Comparison of ENCODE assay signal across 22 mouse cellular contexts in the genomic region with DNA sequence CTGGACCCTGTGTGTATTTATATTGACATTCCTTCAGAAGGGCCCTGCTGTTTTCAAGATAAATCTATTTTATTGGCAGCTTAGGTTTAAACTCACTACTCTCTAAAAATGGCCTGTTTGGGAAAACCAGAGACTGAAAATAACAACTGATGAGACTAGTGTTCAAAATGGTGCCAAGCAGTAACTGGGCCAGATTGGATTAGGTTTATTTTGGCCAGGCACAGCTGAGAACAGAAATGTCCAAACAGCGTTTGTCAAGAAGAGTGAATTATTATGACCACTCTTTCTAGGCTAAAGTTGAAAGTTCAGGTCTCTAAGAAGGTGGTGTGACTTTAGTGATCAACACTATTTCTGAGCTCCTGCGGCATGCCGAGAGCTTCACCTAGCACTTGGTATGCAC. TPM values are rescaled to one million over a fixed set of nuclear protein-coding genes. Genes with fewer than 3 reads are reported as not detected.
DNase-seq lines count a peak whose midpoint lies in the region; ATAC-seq lines count a peak whose summit lies in the region.
"Had no signal": no experiment of that assay in that cellular context is flagged by ENCODE, and none has a peak within 500 bp of the region (broad histone marks: within the 10 kb centered on the region; RNA-seq: fewer than 3 reads in every experiment).

No protein-coding gene starts in this region.

- WGBS in forebrain, embryonic 16.5 days: 79% methylated on average over 3 of the region's 3 CpGs
- WGBS in forebrain, embryonic 13.5 days: 95% methylated on average over 3 of the region's 3 CpGs
- WGBS in heart, embryonic 12.5 days: 85% methylated on average over 3 of the region's 3 CpGs
- 90% methylated on average over 3 of the region's 3 CpGs for WGBS in heart, embryonic 11.5 days (ENCODE audit: insufficient replicate concordance)

- intact Hi-C loops in left cerebral cortex, postnatal 36 days (cut with DNase I): loop anchor here (5.0 kb wide), 1 partner anchor 679 kb away; no protein-coding TSS in a partner anchor

- H3K4me3 ChIP-seq in forebrain, embryonic 16.5 days (replicated peaks; ENCODE audit: low read length): no peak overlapping the region
- H3K4me3 ChIP-seq in forebrain, embryonic 13.5 days: no peak overlapping the region
- H3K4me3 ChIP-seq in heart, embryonic 12.5 days: no peak overlapping the region
- no peak overlapping the region for H3K4me3 ChIP-seq in heart, embryonic 11.5 days (ENCODE audit: low read depth, low read length)
- no peak overlapping the region for H3K4me3 ChIP-seq in brown adipose tissue, adult 24 weeks (ENCODE audit: insufficient read depth, low read depth, low read length)
- H3K4me3 ChIP-seq: embryonic facial prominence, embryonic 15.5 days; forebrain, embryonic 15.5 days; left cerebral cortex, adult 2 months; limb, embryonic 12.5 days; midbrain, embryonic 12.5 days had no signal

- peak overlapping the region; percentile 15; the same call in 1 of the 2 replicates for H3K4me2 ChIP-seq in forebrain, embryonic 16.5 days (ENCODE audit: low read length)
- H3K4me2 ChIP-seq in forebrain, embryonic 13.5 days: no peak overlapping the region
- H3K4me2 ChIP-seq in heart, embryonic 12.5 days: no peak overlapping the region
- no peak overlapping the region; the same call in 1 of the 2 replicates for H3K4me2 ChIP-seq in heart, embryonic 11.5 days
- H3K4me2 ChIP-seq: embryonic facial prominence, embryonic 15.5 days; limb, embryonic 12.5 days; midbrain, embryonic 12.5 days had no signal

- peak; percentile 1 for DNase-seq in kidney, postnatal 10 days
- no peak for DNase-seq in kidney, adult 11 months
- no peak for DNase-seq in left cerebral cortex, postnatal 36 days (ENCODE audit: low spot score in 2 of 2)
- DNase-seq: adrenal gland, adult 2 months; embryo, embryonic 11 days; kidney, adult 18-20 months; kidney, postnatal 14 days; thymus, postnatal 25 days had no signal

- H3K27ac ChIP-seq in forebrain, embryonic 16.5 days (ENCODE audit: low read length): no peak overlapping the region
- no peak overlapping the region for H3K27ac ChIP-seq in forebrain, embryonic 13.5 days
- peak overlapping the region; percentile 29; the same call in 1 of the 2 replicates for H3K27ac ChIP-seq in heart, embryonic 12.5 days (ENCODE audit: poor library complexity, severe bottlenecking)
- H3K27ac ChIP-seq in heart, embryonic 11.5 days (ENCODE audit: low read depth, low read length): no peak overlapping the region; the same call in 1 of the 2 replicates
- peak overlapping the region; percentile 42 for H3K27ac ChIP-seq in brown adipose tissue, adult 24 weeks (replicated peaks; ENCODE audit: low read depth, low read length)
- H3K27ac ChIP-seq: forebrain, embryonic 15.5 days; hindbrain, embryonic 14.5 days; left cerebral cortex, adult 2 months; limb, embryonic 12.5 days; midbrain, embryonic 12.5 days had no signal

- H3K4me1 ChIP-seq in forebrain, embryonic 16.5 days (replicated peaks; ENCODE audit: control insufficient read depth, insufficient read depth, low read length): peaks cover 8% of the 10 kb centered on the region
- peaks cover 8% of the 10 kb centered on the region; the same call in 1 of the 2 replicates for H3K4me1 ChIP-seq in forebrain, embryonic 13.5 days
- H3K4me1 ChIP-seq in heart, embryonic 12.5 days (replicated peaks): peaks cover 26% of the 10 kb centered on the region
- H3K4me1 ChIP-seq in heart, embryonic 11.5 days (ENCODE audit: control insufficient read depth, insufficient read depth, low read length): peaks cover 6% of the 10 kb centered on the region; the same call in 1 of the 2 replicates
- peaks cover 5% of the 10 kb centered on the region; the same call in 1 of the 2 replicates for H3K4me1 ChIP-seq in brown adipose tissue, adult 24 weeks (ENCODE audit: control insufficient read depth, insufficient read depth, insufficient read length, low read length)
- H3K4me1 ChIP-seq: embryonic facial prominence, embryonic 15.5 days; limb, embryonic 12.5 days; midbrain, embryonic 12.5 days had no signal

- no peak overlapping the region for H3K9ac ChIP-seq in forebrain, embryonic 16.5 days (replicated peaks; ENCODE audit: low read depth, low read length)
- no peak overlapping the region for H3K9ac ChIP-seq in forebrain, embryonic 13.5 days
- no peak overlapping the region for H3K9ac ChIP-seq in heart, embryonic 12.5 days
- no peak overlapping the region for H3K9ac ChIP-seq in heart, embryonic 11.5 days (ENCODE audit: low read depth, low read length)
- H3K9ac ChIP-seq: embryonic facial prominence, embryonic 15.5 days; forebrain, embryonic 15.5 days; hindbrain, embryonic 14.5 days; limb, embryonic 12.5 days; midbrain, embryonic 12.5 days had no signal

- H3K27me3 ChIP-seq in forebrain, embryonic 16.5 days (replicated peaks; ENCODE audit: control insufficient read depth, insufficient read depth, low read length): peaks cover 7% of the 10 kb centered on the region
- peaks cover 28% of the 10 kb centered on the region for H3K27me3 ChIP-seq in forebrain, embryonic 13.5 days
- no peaks in the 10 kb centered on the region for H3K27me3 ChIP-seq in heart, embryonic 12.5 days (replicated peaks)
- H3K27me3 ChIP-seq in heart, embryonic 11.5 days (ENCODE audit: control insufficient read depth, insufficient read depth, low read length): no peaks in the 10 kb centered on the region
- H3K27me3 ChIP-seq: embryonic facial prominence, embryonic 15.5 days; limb, embryonic 12.5 days had no signal

- no peaks in the 10 kb centered on the region for H3K36me3 ChIP-seq in forebrain, embryonic 16.5 days (ENCODE audit: control insufficient read depth, insufficient read depth)
- no peaks in the 10 kb centered on the region for H3K36me3 ChIP-seq in forebrain, embryonic 13.5 days (ENCODE audit: poor library complexity, severe bottlenecking)
- no peaks in the 10 kb centered on the region for H3K36me3 ChIP-seq in heart, embryonic 12.5 days
- H3K36me3 ChIP-seq in heart, embryonic 11.5 days (ENCODE audit: control insufficient read depth, insufficient read depth, low read length): no peaks in the 10 kb centered on the region
- H3K36me3 ChIP-seq: embryonic facial prominence, embryonic 15.5 days; forebrain, embryonic 15.5 days; limb, embryonic 12.5 days; midbrain, embryonic 12.5 days had no signal

- no peaks in the 10 kb centered on the region for H3K9me3 ChIP-seq in forebrain, embryonic 16.5 days (ENCODE audit: control insufficient read depth, low read length)
- no peaks in the 10 kb centered on the region for H3K9me3 ChIP-seq in forebrain, embryonic 13.5 days (replicated peaks)
- no peaks in the 10 kb centered on the region for H3K9me3 ChIP-seq in heart, embryonic 12.5 days (replicated peaks)
- no peaks in the 10 kb centered on the region for H3K9me3 ChIP-seq in heart, embryonic 11.5 days (replicated peaks; ENCODE audit: control insufficient read depth, low read length)
- H3K9me3 ChIP-seq: embryonic facial prominence, embryonic 15.5 days; forebrain, embryonic 15.5 days; limb, embryonic 12.5 days; midbrain, embryonic 12.5 days had no signal

- ATAC-seq in forebrain, embryonic 16.5 days: peak; percentile 24
- ATAC-seq in forebrain, embryonic 13.5 days: no peak
- ATAC-seq in heart, embryonic 12.5 days (ENCODE audit: insufficient number of reproducible peaks, low FRiP score): no peak
- ATAC-seq in heart, embryonic 11.5 days (replicated peaks; ENCODE audit: insufficient number of reproducible peaks, low FRiP score, low TSS enrichment): no peak

RNA-seq across cellular contexts. Expression of a gene that starts 0.5 kb away (rescaled TPM):
- not detected in 2 replicates for polyA plus RNA-seq in forebrain, embryonic 16.5 days (2015; fragmentation: Nextera tagmentation; extraction: Ambion mirVana)
- polyA plus RNA-seq in forebrain, embryonic 13.5 days (2015; fragmentation: Nextera tagmentation; extraction: Ambion mirVana): not detected in 2 replicates
- 0.14 and 0.17 TPM in 2 replicates for polyA plus RNA-seq in heart, embryonic 12.5 days (2016; fragmentation: Nextera tagmentation; extraction: Ambion mirVana)
- 0.20 TPM in 1 of 2 replicates, not detected in the other for polyA plus RNA-seq in heart, embryonic 11.5 days (2014; fragmentation: Nextera tagmentation; extraction: Ambion mirVana)
- polyA plus RNA-seq in brown adipose tissue, adult 24 weeks (2012; ENCODE audit: insufficient read depth, insufficient read length, missing spikeins): 0.75 TPM in 1 of 2 replicates, not detected in the other
- total RNA-seq in left cerebral cortex, postnatal 36 days (2021): under 1 TPM in 1 of 2 experiments, not detected in 1; 0.10 TPM
- total RNA-seq: adrenal gland, adult 2 months; left cerebral cortex, adult 2 months; MEL; neutrophil, adult 5-6 weeks had no signal
- polyA plus RNA-seq: adrenal gland, adult 2 months; forebrain, embryonic 15.5 days; hindbrain, embryonic 14.5 days; testis, adult 2 months had no signal

Comparison
In these comparisons a context has a peak if more than half of its experiments do, and no peak if none do; other contexts are left out.
1. H3K27ac ChIP-seq: peak in heart, embryonic 12.5 days (single experiment) and brown adipose tissue, adult 24 weeks (single experiment); none in forebrain, embryonic 16.5 days (single experiment), forebrain, embryonic 13.5 days (single experiment) and heart, embryonic 11.5 days (single experiment).